Mouse (Mus musculus) left cerebral cortex, postnatal 36 days (tissue): ENCODE results near the gene Hpf1. TPM values are rescaled to one million over a fixed set of nuclear protein-coding genes. Genes with fewer than 3 reads are reported as not detected.

Source experiments
- DNase-seq, 2 experiments: peaks; one replicate each; pipeline ENCODE4 v3.0.0; 2021 to 2022; ENCODE audit warnings: low spot score in 2 of 2, mixed read lengths in 1 of 2
- intact Hi-C: fragments of 180-260 bp; cut with DNase I; formaldehyde crosslinking; loops from one replicate; pipeline ENCODE4 v1.15.1; 2025
- total RNA-seq, 2 experiments: library from RNA; stranded (reverse); gene quantifications; 2 replicates each; pipeline ENCODE4 v1.2.3; 2021

Gene Hpf1
- 10 to 100 TPM; 48.4 to 50.4 TPM for total RNA-seq

DNA sequence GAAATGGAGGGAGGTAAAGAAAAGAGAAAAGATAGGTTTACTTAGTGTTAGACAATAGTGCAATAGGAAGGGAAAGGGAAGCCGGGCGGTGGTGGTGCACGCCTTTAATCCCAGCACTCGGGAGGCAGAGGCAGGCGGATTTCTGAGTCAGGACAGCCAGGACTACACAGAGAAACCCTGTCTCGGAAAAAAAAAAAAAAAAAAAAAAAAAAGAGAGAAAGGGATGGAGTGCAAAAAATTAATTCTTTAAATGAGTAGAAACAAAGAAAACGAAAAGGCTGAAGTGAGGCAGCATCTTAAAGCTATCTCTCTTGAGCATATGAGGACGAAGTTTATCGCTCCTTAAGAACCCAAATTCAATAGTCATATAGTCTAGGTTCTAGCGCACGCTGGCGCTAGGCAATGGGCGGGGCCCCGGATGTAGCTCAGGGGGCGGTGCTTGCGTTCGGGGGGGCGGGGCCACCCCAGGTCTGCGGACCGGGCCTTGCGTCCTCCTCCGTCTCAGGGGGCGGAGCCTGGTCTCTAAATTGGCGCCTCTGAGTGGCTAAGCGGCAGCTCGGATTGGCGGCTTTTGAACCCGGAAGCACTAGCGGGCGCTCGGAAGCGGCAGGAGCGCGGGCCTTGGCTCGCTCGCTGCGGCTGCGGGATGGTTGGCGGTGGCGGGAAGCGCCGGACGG, at the start of gene Hpf1:
Gene Hpf1 (plus strand): TSS at position 576 of the 677 bp plus-strand sequence.
- DNase-seq = peak; percentile 91 to 92
- intact Hi-C loops = loop anchor here (5.0 kb wide), 1 partner anchor 92 kb away; the partner anchor contains the start of gene Clcn3

- DNase-seq = no peak
- intact Hi-C loops = no loop called here
Observed at GRCm38 (mm10) chr8:60842388-60842787, 47.8 kb upstream of the Hpf1 start.

DNA sequence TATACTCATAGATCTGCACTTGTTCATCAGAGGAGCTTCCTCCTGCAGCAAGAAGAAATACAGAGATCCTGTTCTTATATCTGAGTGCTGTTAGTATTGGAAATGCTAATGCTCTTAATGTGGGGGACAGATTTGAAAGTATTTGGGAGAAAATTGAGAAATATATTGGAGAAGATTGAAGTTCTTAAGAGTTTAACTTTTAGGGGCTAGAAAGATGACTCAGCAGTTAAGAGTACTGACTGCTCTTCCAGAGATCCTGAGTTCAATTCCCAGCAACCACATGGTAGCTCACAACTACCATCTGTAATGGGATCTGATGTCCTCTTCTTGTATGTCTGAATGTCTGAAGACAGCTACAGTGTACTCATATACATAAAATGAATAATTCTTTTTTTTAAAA, 32.7 kb upstream of the Hpf1 start:
- intact Hi-C loops = no loop called here

GRCm38 (mm10) chr8:60858091-60858490, 32.1 kb upstream of the Hpf1 start:
- intact Hi-C loops = no loop called here
- DNase-seq = no peak

More for the DNA sequence above, 32.7 kb upstream of the Hpf1 start:
- no peak for DNase-seq

DNA sequence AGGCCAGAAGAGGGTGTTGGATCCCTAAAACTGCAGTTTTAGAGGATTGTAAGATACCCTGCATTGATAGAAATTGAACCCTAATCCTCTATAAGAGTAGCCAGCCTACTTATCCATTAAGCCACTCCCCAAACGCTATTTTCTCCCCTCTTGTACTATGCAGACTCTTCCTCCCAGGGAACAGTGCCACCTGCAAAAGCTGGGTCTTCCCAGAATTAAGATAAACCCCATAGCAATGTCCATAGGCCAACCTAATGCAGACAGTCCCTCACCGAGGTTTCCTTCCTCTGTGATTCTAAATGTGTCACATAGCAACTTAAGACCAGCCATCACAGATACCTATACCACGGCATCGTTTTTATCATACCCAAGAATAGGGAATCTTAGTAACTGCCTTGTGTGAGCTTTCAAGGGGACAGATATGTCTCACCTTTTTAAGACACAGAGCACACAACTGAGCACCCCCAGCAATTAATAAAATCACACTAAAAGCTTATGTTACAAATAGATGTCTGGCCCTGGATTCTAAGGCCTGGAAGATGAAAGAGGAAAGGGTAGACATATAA, 31.2 kb upstream of the Hpf1 start:
- DNase-seq = no peak
- intact Hi-C loops = no loop called here

DNA sequence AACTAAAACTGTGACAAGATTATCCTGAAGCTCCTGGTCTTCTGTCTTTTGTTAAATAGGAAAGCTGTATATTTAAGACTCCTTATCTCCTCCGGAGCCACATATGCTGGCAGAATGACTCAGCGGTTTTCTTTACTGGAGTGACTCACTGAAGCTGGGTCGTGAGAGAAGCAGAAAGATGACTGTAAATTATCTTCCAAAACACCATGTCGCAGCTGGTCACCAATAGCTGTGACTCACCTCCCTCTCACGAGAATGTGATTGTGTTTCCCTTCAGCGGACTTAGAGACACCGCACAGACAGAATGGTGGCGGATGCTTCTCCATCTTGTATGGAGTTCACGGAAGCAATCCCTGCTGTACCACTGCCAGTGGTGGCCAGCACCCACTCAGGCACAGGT, 30.6 kb upstream of the Hpf1 start:
- intact Hi-C loops = loop anchor here (10.0 kb wide), 1 partner anchor 355 kb away; the partner anchor contains the start of genes Aadat and Gm10283
- DNase-seq = peak; percentile 54 to 69

DNA sequence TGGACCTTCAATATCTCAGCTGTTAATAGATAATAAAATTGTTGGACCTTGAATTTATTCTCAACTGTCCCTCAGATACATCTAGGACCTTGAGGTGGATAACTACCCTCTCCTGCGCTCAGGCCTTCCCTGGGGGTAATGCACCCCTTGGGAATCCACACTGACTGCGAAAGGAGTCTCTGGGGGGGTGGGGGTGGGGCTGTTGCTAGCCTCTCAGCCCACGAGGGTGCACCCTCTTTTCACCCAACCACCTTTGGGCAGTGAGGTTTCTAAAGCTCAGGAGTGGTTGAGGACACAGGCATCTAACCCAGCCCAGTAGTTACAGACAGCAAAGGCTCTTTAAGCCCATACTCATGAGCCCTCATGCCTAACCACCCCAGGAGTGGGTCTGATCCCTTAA, 29.5 kb upstream of the Hpf1 start:
- DNase-seq = no peak
- intact Hi-C loops = loop anchor here (10.0 kb wide), 1 partner anchor 356 kb away; the partner anchor contains the start of genes Aadat and Gm10283

GRCm38 (mm10) chr8:60861783-60862182, 28.4 kb upstream of the Hpf1 start:
- intact Hi-C loops = loop anchor here (10.0 kb wide), 1 partner anchor 357 kb away; the partner anchor contains the start of genes Aadat and Gm10283

GRCm38 (mm10) chr8:60864875-60865274, 25.3 kb upstream of the Hpf1 start:
- intact Hi-C loops = loop anchor here (1.0 to 10.0 kb wide), 3 partner anchors 92 to 360 kb away; partner anchors contain the start of genes Aadat and Gm10283
- DNase-seq = no peak

More at GRCm38 (mm10) chr8:60861783-60862182, 28.4 kb upstream of the Hpf1 start:
- no peak for DNase-seq

- intact Hi-C loops = loop anchor here (1.0 to 10.0 kb wide), 3 partner anchors 92 to 361 kb away; partner anchors contain the start of genes Aadat and Gm10283
- peak; percentile 44 to 59 for DNase-seq
Observed at GRCm38 (mm10) chr8:60865504-60866114, 24.6 kb upstream of the Hpf1 start.

GRCm38 (mm10) chr8:60867468-60868115, 22.6 kb upstream of the Hpf1 start:
- intact Hi-C loops = loop anchor here (1.0 to 10.0 kb wide), 2 partner anchors 236 to 363 kb away; partner anchors contain the start of genes Aadat and Gm10283
- peak; percentile 41 for DNase-seq

DNA sequence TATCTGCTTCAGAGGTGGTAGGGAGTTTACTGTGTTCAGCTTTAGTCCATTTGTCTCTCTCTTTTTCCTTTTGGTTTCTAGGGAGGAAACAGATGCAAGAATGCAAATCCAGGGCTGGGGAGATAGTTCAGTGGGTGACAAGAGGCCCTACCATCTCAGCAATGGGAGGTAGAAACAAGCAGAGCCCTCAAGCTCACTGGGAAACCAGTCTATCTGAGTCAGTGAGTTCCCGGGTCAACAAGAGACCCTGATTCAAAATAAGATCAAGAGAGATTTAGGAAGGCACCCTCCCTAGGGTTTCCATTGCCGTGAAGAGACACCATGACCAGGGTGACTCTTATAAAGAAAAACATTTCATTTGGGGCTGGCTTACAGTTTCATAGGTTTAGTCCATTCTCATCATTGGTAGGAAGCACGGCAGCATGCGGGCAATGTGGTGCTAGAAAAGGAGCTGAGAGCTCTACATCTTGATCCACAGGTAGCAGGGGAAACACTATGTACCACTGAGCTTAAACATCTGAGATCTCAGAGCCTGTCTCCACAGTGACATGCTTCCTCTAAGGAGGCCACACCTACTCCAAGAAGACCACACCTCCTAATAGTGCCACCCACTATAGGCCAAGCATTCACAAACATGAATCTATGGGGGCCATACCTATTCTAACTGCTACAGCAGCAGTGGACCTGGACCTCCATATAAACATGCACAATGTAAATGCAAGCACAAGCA, 21.8 kb upstream of the Hpf1 start:
- intact Hi-C loops = loop anchor here (10.0 kb wide), 1 partner anchor 364 kb away; the partner anchor contains the start of genes Aadat and Gm10283
- no peak for DNase-seq

DNA sequence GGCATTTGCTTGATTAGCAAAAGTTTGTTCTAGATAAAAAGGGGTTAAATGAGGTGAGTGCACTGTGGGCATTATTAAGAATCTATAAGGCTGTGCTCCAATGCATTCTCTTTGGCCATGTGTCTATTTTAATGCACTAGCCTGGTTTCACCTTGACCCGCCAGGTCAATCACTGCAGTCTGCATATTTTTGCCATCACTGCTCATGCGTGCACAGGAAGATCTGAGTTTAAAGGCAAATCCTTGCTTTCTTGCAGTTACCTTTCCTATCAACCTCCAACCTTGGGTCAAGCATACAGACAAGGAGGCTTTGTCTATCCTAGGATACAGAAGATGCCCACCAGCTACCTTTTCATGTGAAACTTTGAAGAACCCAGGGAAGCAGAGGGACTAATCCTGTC, 20.5 kb upstream of the Hpf1 start:
- DNase-seq = no peak
- intact Hi-C loops = loop anchor here (10.0 kb wide), 1 partner anchor 365 kb away; the partner anchor contains the start of genes Aadat and Gm10283

DNA sequence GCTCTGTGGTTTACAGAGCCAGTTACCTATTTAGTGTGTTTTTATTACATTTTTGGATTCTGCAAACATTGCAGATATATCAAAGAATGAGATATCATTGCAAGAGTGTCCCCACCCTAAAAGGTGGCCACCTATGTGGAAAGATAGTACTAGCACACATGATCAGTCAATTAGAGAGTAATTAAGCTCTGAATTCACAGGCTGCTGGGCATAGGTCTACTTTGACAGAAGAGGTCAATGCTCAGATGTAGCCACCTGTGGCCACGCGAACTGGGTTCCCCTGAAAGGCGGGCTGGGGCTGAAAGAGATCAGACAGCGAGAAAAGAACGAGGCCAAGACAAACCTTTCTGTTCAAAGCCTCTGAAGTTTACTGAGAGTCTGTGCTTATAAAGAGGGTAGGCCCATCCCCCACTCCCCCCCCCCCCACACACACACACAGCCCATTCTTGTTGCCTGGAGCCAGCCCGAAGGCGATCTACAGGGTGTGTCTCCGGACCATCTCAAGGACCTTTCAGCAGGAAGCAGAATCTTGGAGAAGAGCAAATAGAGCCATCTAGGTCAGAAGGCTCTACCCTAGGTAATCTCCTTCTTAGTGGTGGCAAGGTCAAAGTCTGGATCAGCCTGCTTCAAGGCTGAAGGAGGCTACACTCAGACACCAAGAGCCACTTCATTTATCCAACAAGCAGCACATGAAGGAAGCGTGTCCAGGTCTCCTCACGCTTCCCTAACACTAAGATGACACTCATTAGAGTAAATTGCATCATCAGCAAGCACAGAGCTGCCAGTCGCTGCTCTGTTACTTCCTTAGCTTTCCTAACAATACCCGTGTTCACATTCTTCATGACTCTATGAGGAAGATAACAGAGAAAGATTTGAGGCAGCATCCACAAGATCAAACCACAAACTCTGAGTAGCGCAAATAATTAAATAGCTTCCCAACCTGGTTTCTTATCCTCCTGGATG, 19.7 kb upstream of the Hpf1 start:
- no peak for DNase-seq
- intact Hi-C loops = no loop called here

DNA sequence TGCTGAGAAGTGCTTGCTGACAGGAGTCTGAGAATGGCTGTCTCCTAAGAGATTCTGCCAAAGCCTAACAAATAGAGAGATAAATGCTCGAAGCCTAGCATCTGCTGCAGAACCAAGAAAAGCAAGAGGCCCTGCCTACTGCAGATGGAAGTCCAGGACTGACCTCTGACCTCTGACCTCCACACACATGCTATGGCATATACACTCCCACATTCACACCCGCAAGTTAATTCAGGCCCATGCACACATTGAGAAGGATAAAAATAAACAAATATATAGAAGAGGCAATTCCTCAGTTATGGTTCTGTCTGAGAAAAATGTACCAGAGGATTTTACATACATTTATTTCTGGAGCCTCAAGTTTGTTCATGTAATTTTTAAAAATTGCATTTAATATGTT, 11.6 kb upstream of the Hpf1 start:
- intact Hi-C loops = no loop called here

DNA sequence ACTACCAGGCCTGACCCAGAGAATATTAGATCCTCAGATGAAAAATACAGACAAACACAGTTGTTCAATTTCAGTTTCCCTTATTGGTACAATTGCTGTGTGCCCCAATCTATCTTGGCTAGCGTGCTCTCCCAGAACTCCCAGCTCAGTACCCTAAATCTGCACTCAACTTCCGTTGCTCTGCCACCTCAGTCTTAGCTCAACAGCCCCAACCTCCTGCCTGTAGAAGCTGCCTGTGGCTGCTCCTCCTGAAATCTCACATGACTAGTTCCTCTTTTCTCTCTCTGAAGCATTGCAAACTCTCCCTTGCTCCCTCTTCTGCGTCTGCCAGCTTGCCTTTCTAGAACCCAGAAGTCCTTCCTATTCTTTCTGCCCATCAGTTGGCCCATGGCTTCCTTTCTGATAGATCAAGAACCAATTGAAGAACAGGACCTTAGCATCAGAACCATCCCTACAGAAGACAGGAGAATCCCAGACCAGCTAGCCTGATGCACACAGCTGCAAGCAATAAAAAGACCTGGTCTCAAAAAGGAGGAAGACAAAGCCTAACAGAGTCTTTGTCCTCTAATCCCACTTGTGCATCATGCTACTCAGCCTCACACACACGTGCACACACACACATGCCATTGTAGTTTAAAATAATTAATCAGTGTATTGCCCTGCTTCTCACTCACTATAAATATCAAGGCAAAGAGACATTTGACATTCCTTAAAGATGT, 6.6 kb upstream of the Hpf1 start:
- DNase-seq = no peak
- intact Hi-C loops = no loop called here

More for the DNA sequence above, 11.6 kb upstream of the Hpf1 start:
- DNase-seq = no peak

DNA sequence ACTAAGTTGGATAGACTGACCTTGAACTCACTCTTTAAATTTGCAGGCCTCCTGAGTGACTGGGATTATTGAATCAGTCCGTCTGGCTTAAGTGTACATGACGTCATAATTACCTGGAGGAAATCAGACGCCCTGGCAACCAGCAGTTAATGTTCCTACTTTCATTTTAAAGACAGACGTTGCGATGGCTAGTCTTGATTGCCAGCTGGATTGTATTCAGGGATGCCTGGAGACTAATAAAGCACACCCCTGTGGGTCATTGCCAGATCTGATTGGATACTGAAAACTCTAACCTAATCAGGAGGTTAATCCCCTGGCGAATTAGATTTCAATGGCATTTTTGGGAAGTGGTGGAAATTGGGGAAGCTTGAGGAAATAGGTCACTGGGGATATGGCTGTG, 3.5 kb upstream of the Hpf1 start:
- intact Hi-C loops = no loop called here
- DNase-seq = no peak
